Mouse (Mus musculus) left cerebral cortex, postnatal 10 days (tissue): ENCODE results near the gene Vpreb3. TPM values are rescaled to one million over a fixed set of nuclear protein-coding genes. Genes with fewer than 3 reads are reported as not detected.

Experiments
- DNase-seq, 2 experiments: peaks; one replicate each; pipeline ENCODE4 v3.0.0; 2021 to 2022; ENCODE audit warnings: low spot score in 2 of 2, mixed read lengths in 1 of 2; ENCODE audit errors: extremely low spot score in 1 of 2
- intact Hi-C: fragments of 180-260 bp; cut with DNase I; formaldehyde crosslinking; loops from one replicate; pipeline ENCODE4 v1.15.1; 2025
- total RNA-seq, 2 experiments: library from RNA; stranded (reverse); gene quantifications; 2 replicates each; pipeline ENCODE4 v1.2.3; 2021

Vpreb3 gene
- total RNA-seq, 2 experiments from 2014 or later: not detected

DNA sequence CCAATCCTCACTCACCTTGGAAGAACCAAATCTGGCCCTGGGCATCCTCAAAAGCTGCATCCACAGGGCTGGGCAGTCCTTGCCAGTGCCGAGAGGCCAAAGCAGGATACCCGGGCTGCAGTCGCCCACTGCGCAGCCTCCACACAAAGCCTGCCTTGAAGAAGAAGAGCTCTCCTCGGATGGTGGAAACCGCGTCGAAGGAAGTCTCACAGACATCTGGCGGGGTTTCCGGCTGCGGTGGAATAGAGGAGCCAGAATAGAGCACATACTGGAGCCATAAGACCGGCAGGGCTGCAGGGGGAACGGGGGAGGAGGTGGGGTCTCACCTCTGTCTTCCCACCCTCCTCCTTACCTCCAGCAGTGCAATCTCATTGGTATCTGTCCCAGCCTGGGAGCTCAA, 16.5 kb upstream of the Vpreb3 start:
- no peak for DNase-seq
- intact Hi-C loops: no loop called here

DNA sequence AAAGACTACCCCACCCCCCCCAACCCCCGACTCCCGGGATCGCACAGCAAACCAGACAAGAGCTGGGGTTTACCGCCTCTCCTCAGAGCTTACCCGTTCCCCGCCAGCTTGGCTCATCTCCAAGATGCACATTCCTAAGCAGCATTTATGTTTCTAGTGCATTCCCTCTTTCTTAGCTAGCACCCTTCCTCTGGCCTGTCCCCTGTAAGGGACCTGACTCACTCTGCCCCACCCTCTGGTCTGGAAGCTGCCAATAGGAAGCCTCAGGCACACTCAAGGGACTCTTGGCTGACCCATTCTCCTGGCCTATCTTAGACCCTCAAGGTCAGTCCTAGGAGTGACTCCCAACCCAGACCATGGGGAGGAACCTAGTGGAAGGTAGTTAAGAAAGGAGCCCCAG, 12.6 kb upstream of the Vpreb3 start:
- intact Hi-C loops: no loop called here
- DNase-seq: peak in 1 of 2 experiments; percentile 64

DNA sequence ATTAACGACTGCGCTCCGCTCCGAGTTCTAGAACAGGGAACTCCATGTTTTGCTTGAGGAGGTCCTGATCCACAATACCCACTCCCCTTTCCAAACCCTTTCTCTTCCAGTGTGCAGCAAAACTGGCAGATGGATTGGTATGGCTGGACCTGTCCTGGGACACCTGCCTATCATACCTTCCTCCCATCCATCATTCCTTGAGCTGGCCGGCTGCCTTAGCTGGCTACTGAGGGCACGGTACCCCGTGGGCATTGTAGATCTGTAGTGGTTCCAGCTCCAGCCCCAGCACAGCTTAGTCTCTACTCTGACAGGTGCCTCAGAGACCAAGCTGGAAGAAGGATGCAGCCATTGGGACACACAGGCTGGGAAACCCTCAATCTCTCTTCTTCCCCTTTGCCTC, 11.5 kb upstream of the Vpreb3 start:
- no peak for DNase-seq
- intact Hi-C loops: no loop called here

DNA sequence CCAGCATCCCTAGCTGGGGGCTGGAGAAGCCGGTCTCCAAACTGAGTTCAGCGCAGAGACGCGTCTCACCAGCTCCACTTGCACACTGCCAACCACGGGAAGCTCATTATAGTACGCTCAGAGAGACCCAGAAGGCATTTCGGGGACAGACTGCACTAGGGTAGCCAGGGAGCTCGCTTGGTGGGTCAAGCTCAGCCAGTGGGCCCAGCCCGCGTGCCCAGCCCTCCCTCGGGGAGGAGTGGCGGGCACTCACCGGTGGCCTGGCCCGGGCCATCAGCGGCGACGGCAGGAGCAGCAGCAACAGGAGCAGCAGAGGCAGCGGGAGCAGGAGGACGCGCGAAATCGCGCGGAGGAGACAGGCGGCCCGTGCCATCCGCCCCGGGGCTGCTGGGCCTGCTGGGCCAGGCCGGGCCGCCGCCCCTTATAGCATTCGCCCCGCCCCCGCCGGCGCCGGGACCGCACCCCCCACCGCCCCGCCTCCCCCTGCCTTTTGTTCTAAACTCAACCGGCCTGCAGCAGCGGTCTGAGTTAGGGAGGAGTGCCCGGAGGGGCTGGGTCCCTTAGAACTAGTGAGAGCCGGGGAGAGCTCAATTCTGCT, 10.7 kb upstream of the Vpreb3 start:
- intact Hi-C loops: no loop called here
- peak in 1 of 2 experiments; percentile 57 for DNase-seq

DNA sequence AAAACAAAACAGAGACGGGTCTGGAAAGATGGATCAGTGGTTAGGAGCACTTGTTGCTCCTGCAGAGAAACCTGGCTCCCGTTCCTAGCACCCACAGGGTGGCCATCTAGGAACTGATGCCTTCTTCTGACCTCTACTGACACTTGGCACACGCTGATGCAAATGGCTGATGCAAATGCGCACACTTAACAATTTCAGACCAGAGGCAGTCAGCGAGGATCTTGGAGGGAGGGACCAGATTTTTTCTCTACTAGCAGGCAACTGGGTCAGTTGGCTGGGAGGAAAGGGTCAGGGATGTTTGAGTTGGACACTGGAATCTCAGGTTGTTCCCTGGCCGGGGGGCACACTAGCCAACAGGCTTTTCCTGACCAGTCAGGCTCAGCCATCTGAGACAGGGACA, 10.0 kb upstream of the Vpreb3 start, which contains the start of gene Chchd10:
Gene Chchd10 (plus strand): TSS at position 240 of the 400 bp plus-strand sequence.
- DNase-seq: no peak
- intact Hi-C loops: no loop called here

DNA sequence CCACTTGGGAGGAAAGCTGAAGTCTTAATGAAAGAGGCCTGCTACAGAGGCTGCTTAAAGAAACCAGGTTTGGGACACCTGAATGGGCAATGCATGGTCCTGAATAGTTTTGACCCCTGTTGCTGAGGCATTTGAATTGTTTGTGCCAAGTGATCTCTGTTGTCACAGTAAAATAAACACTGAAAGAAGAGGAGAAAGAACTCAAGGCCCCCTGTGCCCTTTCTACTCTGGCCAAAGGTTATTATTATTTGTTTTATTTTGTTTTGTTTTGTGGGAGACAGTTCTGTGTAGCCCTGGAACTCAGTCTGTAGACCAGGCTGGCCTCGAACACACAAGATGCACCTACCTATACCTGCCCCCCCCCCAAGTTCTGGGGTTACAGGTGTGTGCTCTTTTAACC, 7.9 kb upstream of the Vpreb3 start:
- intact Hi-C loops: no loop called here
- no peak for DNase-seq

DNA sequence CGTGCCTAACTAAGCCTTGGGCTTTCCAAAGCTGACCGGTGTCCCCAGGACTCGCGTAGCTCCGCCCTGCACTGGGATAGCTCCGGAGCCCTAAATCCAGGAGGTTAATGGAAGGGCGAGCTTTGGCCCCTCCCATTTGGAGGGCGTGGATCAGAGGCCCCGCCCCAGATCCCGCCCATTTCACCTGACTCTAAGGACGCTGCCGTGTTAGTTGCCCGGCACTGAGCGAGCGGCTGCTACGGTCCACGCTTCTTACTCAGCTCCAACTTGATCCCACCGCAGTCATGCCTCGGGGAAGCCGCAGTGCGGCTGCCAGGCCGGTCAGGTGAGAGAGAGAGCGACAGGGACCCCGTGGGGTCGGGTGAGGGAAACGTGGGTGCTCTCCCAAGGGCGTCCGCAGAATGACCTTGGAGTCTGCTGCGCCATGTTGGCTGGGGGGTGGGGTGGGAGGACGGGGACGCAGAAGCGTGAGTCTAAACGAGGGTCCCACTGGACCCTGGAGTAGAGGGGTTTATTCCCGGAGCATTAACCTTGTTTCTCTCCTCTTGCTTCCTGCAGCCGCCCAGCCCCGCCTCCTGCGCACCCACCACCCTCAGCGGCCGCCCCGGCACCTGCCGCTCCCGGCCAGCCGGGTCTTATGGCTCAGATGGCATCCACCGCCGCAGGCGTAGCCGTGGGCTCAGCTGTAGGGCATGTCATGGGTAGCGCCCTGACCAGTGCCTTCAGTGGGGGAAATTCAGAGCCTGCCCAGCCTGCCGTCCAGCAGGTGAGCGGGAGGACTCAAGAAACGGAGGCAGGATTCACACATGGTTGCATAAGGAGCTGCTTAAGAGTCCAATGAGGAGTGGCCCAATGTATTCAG, 6.9 kb upstream of the Vpreb3 start, which contains the start of gene Mmp11:
Gene Mmp11 (minus strand): TSS at position 817 of the 862 bp plus-strand sequence.
- intact Hi-C loops: no loop called here
- peak in 1 of 2 experiments; percentile 72 for DNase-seq

DNA sequence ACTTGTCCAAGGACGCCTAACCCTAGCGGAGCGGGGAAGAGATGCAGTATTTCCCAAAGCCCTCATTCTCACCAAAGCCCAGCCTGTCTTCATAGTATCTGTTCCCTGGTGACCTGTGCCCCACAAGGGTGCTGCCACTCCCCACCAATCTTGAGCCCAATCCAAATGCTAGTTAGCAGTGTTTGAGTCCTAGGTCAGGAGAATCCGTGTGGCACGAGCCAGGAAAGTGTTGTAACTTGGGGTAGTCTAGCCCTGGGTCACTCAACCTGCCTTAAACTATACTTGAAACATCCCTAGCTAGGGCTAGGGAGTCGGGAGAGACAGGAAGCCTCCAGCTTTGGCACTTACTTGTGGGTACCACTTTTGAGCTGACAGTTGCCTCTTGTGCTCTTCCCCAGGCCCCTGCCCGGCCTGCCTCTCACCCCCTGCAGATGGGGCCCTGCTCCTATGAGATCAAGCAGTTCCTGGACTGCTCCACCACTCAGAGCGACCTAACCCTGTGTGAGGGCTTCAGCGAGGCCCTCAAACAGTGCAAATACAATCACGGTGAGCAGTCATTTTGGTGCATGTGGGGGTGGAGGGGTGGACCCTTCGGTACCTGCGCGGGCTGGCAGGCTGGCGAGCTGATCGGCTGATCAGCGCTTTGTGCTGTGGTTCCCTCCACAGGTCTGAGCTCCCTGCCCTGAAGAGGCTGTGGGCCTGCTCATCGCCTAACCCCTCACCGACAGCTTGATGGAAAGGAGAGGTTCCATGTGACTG, 5.8 kb upstream of the Vpreb3 start:
- intact Hi-C loops: no loop called here

DNA sequence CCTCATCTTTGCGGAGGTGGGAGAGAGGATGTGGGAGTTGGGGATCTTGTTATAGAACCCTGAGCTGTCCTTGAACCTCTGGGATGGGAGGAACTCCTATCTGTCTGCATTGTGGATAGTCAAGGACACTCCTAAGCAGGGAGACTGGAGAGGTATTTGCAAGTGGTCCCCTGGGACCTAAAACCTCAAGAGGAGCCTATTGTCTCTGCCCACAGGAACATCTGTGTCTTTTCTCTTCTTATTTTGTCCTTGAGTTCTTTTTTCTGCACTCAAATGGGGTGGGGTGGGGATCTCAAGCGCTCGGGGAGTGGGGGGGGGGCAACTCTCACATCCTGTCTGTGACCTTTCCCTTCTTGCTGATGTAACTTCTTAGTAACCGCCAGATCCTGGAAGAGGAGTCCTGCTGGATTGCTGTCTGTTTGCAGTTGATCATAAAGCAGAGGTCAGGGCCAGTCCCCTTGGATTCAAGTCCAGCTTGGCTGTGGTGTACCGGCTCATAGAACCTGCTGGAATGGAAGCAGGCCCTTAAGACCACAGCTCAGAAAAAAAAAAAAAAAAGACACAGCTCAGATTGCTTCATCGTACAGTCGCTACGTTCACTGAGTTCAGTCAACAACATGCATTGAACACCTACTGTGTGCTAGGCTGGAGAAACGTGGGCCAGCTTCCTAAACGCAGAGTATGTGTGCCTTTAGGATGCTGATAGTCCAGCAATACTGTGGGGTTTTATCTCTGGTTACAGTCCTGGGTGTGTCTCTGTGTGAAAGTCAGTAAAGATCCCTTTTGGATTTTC, 4.8 kb upstream of the Vpreb3 start:
- no peak for DNase-seq
- intact Hi-C loops: no loop called here

More for the DNA sequence above, 5.8 kb upstream of the Vpreb3 start:
- DNase-seq: no peak

DNA sequence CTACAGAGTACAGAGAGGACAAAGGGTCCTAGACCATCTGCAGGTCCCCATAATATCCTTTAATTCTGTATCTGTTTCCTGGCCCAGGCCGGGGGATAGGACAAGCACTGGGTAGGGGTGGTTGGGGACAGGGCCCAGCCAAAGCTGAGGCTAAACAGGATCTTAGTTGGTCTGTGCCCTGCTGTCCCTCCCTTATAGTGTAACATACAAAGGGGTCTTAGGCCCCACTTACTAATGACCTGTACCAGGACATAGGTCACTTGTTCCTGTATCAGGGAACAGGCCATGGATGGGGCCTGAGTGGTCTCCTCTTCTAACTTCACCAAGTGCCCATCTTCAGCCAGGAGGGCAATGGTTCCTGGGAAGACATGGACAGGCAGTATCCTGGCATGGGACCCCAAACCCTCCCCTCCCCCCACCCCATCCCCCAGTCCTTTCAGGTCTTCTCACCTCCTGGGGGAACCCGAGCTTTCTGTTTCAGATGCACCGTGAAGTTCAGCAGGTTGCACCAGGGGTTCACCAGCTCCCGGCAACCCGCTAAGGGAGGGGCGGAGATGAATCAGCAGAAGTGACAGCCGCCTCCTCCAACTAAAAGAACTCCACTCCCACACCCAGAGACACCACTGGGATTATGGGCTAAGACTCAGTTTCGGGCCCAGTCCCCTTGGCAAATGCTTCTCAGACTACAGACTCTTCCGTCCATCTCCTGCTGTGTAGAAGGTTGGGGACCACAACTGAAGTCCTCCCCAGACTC, 3.2 kb upstream of the Vpreb3 start:
- intact Hi-C loops: no loop called here
- DNase-seq: no peak

DNA sequence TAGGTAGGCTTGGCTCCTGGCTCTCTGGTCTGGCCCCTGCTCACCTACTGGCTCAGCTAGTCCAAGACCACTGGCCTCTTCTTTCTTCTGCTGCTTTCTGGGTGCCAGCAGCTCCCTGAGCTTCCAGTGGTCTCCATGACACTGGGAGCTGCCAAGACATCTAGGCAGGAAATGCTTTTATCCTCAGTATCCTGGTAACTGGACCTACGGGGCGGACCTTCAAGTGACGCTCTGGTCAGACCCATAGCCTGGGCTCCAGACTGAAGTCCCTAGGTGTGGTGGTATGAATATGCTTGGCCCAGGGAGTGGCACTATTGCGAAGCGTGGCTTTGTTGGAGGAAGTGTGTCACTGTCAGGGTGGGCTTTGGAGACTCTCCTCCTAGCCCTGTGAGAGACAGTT, 2.3 kb upstream of the Vpreb3 start, which contains the start of gene Gm867:
Gene Gm867 (minus strand): TSS at position 153 of the 400 bp plus-strand sequence.
- DNase-seq: no peak
- intact Hi-C loops: no loop called here

DNA sequence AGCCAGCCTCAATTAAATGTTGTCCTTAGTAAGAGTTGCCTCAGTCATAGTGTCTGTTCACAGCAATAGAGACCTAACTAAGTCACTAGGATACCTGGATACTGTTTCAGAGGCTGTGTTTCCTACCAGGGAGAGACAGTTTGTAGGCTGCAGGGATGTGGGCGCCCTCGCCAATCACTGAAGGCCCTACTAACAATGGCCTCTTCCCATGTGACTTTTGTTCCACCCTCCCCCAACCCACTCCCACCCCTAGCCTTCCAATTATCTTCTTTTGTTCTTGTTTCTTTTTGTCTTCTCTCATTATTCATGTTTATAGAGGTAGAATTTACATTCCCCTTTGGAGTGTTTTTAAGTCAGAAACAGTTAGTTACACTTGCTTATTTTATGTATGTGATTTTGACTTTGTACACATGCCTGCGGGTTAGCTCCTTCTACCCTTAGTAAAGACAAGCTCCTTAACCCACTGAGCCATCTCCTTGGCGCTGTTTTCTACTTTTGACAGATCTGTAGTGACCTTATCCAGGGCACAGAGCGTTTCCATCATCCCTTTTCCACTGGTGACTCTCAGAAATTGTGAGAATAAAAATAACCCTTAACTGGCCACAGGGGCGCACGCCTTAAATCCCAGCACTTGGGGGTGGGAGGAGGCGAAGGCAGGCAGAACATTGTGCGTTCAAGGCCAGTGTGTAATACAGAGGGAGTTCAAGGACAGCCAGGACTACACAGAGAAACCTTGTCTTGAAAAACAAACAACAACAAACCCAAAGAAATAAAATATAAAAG, 1.6 kb upstream of the Vpreb3 start:
- DNase-seq: no peak
- intact Hi-C loops: no loop called here

DNA sequence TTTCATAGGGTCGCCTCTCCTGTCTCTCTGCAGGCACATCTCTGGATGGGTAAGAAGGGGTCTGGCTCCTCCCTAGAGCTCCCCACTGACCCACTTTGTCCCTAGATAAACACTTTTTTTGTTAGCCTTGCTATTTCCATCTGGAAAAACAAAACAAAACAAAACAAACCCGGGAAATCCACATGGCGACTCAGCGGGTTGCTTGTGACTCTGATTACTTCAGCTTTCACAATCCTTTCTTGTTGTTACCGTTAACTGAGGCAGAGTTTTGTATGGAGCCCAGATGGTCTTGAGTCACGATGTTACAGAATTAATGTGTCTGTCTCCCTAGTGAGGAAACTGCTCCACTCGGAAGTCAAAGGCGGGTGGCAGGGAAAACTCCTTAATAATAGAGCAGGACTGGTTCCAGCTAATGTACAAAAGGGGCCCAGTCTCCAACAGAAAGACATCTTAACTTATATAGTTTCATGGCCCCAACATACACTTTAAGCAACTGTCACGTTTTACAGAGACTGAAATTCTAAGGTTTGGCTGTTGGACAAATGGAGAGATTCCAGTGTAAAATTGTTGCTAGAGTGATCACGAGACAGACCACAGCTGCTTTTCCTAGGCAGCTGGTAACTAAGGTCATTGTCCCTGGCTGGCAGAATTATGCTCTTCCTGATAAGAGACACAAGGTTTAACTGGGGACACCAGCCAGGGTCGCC, 1.4 kb downstream of the Vpreb3 start:
- peak in 1 of 2 experiments; percentile 69 for DNase-seq
- intact Hi-C loops: no loop called here

DNA sequence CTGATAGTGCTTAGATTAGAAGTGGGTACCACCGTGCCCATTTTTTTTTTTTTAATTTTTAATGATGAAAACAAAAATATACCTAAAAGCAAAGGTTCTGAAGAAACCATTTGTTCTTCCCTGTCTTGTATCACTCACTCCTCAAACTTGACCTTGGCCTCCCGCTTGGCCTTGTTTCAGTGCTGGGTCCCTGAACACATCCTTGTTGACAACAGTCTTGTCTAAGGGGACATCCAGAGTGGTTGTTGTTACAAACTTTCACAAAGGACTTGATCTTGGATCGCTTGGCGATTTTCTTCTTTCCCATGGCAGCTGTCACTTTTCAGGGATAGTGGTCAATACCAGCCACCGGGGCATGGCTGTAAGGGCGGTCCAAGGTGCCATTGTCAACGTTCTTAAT, 2.4 kb downstream of the Vpreb3 start:
- DNase-seq: peak in 1 of 2 experiments; percentile 10
- intact Hi-C loops: no loop called here

DNA sequence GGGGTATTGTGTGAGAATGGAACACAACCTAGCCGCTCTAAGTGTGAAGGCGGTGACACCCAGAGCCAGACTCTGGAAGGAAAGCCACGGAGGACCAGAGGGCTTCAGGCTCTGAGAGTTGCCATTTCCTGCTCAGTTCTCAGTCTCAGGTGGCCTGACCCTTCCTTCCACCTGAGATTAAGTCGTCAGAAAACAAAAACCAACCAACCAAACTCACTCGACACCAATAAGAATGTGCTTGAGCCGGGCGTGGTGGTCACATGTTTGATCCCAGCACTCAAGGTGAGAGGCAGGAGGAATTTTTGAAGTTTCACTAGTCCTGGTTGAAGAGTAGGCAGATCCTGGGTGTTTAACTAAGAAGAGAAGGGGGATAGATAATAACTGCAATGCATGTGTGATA, 3.0 kb downstream of the Vpreb3 start:
- intact Hi-C loops: no loop called here
- DNase-seq: peak in 1 of 2 experiments; percentile 7

DNA sequence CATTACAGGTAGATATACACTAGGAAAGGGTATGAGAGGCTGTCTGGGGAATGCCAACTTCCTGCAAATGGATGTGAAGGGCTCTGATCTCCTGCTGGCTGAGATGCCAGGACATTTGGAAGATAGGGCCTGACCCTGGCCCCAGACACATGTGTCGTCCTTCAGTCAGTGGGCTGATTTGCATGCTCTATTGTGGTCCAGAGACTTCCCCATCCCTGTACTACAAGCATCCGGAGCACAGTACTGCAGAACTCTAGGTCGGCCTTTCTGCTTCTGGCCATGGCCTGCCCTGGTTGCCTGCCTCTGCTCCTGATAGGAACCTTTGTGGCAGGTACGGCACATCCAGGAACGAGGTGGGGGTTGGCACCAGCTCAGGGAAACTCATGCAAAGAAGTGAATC, 5.2 kb downstream of the Vpreb3 start:
- DNase-seq: no peak
- intact Hi-C loops: no loop called here
